Mouse (Mus musculus) liver (tissue): ENCODE data around the gene Wdr59.
A peak's percentile ranks its signal among the peaks of the same experiment; 100 is the strongest.

Experiments
- DNase-seq: peaks from one replicate; pipeline ENCODE4 v3.0.0-alpha.2; 2020; ENCODE audit warnings: mixed read lengths

Wdr59 gene

DNA sequence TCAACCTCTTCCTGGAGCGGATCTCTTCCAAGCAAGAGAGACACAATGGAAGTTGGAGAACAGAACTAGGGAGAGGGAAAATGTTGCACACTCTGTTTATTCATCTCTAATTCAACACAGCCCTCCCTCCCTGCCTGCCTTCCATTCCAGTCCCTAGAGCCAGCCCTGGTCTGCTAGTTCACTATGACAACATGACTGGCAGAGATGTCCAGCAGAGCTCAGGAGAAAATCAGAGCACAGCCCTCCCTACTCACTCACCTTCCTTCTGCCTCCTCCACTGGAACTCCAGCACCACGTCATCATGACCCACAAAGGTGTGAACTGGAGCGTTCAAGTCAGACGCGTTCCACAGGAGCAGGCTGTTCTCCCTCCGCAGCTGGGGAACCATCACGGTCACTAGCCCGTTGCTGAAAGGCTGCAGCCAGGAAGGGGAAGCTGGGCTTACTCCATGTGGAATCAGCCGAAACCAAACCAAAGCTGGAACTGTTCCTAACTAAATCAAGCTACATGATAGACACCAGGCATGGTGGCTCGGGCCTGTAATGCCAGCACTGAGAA, 31.8 kb downstream of the Wdr59 start:
- no peak for DNase-seq

DNA sequence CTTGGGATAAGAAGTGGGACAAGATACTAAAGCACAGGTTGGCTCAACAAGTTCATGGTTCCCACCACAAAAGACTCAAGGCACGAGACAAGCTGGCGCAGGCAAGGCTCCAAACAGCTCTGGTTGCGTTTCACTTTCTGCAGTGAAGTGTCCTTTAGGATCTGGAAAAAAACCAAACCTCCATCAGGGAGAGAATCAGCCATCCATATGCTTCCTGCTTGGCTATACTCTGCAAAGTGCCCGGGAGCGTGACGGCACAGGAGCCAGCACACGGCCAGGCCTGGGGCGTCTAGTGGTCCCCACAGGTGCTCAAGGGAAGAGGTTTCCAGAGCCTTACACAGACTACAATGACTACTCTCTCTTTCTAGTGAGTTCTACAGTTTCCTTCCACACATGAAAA, 41.2 kb downstream of the Wdr59 start:
- DNase-seq, result no peak

DNA sequence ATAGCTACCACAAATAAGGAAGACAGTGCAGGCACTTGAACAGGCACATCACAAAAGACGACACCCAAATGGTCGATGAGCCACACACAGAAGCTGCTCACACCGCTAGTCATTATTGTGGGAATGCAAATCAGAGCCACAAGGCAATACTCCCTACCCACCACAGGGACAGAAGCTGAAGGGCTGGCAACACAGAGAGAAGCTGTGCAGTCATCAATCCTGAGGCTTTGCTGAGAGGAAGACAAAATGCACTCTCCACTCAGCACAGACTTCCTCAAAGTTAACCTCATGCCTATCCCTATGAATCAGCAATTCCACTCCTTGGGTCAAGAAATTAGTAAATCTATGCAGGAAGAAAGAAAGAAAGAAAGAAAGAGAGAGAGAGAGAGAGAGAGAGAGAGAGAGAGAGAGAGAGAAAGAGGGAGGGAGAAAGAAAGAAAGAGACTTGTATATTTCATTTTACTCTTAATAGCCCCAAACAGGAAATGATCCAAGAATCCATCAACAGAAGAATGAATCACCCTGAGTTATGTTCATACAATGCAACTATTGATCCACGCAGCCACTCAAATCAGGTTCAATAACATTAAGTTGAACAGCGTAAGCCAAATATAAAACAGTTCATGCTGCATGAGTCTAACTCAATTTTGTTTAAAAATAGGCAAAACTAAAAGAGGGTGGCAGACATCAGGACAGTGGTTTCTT, 44.0 kb downstream of the Wdr59 start:
- DNase-seq, result no peak

DNA sequence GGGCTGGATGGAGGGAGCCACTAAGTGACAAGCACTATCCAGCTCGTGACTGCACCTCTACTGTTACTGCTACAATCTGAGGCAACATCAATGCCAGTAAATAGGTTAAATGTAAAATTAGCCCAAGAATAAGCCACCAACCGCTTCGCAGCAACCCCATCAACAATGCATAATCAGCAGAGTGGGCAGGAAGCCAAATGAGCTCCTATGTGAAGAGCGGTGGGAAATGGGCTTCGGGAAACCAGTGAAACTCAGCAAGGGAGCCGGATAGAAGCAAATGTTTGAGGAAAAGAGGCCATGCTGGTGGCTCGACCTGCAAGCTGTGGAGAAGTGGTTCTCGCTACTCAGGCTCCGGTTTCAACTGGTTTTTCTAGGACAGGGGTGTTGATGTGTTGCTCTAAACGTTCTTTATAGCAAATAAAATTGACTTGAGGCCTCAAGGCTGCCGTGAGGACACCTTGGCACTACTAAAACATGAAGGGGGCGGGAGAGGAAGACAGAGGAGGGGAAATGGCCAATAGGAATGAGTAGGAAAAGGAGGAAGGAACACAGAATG, 50.3 kb downstream of the Wdr59 start:
- no peak for DNase-seq

DNA sequence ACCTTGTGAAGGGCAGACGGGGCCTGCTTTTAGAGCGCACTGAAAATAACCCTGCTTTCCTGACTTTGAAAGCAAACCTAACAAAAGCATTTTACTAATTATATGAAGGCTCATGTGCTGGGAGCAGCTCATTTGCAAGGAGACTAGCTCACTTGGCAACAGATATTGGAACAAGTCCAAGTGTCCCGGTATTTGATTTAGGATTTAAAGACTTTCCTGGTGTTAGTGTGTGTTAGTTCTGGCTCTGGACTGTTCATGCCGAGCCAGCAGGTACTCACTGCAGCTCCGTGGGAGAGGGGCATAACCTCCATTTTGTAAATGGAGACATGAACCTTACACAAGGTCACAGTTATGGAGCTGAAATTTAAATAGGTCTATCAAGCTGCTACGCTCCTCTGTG, 52.9 kb downstream of the Wdr59 start:
- no peak for DNase-seq

DNA sequence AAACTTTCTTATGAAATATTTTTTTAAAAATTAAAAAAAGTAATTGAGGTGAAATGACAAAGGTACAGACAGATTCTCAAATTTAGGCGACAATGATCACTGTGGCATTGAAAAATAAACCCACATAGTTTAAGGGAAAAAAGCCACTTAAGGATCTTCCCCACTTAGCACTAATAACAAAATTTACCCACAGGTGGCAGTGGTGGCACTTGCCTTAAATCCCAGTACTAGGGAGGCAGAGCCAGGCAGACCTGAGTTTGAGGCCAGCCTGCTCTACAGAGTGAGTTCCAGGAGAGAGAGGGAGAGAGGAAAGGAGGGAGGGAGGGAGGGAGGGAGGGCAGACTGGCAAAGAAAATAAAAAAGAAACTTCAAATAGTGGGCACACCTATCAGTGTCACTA, 56.6 kb downstream of the Wdr59 start:
- no peak for DNase-seq

DNA sequence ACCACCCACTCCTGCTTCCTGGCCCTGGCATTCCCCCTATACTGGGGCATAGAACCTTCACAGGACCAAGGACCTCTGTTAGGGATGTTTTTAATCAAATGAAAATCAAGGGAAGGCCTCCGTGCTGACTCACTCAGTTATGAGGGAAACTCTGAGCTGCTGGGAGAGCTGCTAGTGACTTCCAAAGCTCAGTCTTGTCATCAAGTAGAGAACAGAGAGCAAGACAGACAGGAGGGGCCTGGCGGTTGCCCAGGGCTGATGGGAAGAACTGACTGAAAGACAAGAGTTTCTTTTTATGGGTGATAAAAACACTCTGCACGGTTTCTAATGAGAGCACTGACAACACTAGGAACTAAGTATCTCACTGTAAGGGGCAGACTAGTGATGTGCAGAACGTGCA, 57.4 kb downstream of the Wdr59 start:
- no peak for DNase-seq

DNA sequence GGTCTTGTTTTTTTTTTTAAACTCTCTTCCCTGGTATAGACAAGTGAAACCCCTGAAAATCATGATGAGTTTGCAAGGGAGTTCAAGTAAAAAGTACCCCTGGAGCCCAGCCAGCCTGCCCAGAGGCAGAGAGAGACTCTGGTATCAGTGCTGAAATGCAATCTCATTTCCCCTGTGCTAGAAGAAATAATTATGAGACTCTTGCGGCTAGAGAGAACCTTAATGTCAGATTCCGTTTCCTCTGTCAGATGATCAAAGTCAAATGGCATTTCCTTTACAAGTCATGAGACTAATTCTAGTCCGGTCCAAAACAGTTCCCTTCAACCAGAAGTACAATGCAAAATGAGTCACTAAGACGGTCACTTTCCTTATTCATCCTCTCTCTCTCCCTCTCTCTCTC, 72.2 kb downstream of the Wdr59 start:
- DNase-seq, result no peak

DNA sequence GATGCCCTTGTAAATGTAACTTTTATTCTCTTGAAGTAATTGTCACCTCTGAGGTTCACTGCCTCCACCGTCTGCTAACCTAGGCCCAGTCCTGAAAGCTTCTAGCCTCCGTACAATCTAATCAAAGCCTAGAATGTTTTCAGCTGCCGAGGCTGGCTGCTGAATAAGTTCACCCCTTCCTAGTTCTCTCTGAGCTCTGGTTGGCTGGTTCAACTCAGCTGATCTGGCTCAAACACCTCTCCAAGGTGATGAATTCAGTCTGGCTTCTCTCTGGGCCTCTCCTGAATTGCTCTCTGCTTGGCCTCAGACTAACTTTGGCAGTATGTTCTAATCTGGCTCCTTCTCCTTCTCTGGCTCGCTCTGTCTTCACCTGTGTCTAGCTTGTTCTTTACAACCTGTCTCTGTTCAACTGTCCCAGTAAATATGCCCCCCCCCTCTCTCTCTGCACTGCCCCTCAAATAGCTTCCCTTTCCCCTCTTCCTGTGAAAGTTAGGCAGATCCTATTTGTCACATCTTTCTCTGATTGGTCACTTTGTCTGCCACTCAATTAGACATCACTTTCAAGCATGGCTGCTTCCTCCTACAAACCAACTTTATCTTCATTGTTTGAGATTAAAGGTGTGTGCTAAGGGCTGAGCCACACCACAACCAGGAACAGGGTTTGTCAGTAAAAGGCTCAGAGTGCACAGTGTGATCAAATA, 75.8 kb downstream of the Wdr59 start:
- no peak for DNase-seq

DNA sequence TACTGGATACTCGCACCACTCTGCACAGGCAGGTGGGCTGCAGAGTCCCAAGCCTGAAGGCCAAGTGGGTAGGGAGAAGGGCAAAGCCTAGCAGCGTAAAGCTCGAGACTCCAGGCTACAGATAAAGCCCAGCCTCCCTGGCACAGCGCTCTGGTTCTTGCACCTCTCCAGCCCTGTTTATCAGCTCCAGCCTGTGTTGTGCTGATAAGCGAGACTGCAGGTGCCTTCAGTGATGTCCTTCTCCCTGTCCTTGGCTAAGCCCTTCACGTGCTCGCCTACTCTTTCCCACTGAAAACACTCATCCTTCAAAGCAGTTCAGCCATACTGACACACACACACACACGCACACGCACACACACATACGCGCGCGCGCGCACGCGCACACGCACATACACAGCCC, 76.3 kb downstream of the Wdr59 start:
- DNase-seq, result peak; percentile 74

DNA sequence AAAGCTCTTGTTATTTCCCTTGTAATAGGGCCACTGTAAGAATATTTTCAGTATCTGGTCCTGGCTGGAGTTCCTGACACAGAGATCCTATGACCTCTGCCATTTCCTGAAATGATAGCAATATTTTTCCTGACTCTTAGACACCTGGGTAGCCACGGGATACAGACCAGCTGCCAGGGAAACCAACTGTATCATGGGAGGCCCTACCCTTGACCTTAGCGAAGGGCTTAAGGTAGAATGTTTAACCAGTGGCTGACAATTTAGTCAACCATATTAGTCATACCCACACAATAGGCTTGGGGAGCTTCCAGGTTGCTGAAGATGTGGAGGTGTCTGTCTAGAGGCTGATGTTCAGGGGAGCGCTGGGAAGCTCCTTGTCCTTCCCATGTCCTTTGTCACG, 77.6 kb downstream of the Wdr59 start:
- no peak for DNase-seq

DNA sequence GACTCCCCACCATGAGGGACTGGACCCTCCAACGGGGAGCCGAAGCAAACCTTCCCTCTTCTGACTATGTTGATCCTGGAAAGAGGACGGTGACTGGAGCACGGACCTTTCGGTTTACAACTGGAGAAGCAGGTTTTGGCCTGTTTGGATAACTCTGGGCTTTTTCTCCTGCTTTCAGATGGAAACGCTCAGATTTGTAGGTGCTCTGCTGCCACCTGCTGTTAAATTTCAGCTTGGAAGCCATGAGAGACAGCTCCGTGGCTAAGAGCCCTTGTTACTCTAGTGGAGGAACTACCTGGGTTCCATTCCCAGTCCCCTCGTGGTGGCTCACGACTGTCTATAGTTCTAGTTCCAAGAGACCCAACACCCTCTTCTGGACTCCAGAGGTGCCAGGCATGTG, 82.7 kb downstream of the Wdr59 start:
- peak; percentile 55 for DNase-seq

DNA sequence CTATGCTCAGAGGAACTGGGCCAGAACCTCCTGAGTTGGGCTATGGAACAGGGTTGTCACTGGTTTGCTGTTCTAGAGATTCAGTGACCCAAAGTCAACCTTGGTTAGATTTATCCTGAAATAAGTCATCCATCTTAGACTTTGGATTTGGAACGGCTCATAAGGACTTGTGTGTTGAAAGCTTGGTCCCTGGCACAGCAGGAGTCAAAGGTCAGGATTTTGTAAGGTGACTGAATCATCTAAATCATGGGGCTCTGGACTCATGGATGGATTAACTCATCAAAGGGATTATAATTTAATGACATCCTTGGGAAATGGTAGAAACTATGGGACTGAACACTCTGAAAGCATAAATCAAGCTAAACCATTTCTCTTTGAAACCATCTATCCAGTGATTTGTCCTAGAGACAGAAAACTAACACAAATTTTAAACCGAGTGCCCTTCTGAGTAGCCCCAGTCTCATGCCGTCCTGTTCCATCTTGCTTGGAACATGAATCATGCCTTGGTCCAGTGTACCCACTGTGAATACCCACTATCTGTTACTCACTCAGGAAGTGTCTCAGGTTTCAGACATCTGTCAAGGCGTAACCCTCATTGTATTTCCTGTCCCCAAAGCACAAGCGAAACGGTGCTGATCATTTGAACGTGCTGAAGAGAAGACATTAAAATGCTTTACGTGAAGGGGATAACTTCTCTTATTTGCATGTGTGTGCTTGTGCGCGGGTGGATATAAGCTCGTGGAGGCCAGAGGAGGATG, 86.6 kb downstream of the Wdr59 start:
- no peak for DNase-seq

DNA sequence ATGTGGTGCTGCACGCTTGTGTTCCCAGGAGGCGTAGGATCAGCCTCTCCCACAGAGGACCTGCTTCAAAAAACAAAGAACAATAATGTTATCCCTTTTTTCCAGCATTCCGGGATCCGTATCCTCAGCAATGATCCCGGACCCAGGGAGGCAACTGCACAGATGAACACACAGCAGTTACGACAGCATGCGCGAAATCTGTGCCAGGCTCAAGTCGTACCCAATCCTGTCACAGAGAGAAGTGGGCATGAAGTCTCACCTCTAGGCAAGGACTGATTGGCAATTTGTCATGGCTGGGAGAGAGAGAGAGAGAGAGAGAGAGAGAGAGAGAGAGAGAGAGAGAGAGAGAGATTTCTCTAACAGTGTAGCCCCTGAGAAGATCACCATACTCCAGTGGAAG, 97.2 kb downstream of the Wdr59 start:
- no peak for DNase-seq

DNA sequence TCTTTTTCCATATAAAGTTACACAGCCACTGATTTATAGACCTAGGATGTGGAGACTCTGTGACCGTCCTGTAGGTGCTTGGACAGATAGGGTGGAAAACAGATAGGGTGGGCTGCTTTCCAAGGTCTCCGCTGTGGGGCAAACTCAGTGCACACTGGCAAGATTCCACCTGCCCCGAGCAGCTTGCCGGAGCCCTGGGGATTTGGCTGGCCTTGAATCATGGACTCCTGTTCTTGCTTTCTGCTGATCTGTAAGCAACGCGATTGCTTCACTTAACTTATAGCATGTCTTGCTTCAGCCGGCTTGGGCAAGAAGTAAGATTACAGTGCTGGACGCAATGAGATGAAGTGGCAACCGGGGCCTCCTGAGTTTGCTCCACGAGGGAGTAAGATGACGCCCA, 97.7 kb downstream of the Wdr59 start:
- DNase-seq, result no peak

DNA sequence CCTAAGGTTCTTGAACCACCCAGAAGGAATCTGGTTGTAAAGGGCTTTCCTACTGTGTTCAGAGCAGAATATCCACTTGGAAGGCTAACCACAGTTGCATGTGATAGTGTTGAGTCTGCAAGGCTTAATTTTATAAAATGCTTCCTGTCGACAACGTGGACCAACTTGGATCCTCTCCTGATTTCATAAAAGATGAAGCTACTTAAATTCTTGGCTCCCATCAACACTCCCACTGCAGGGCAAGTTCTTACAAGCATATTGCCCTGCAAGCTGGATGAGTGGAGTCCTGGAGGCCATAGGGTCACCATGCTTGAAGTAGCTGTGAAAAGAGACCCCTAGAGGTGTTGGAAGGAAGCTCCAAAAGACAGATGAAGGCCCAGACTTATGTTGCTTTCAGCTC, 99.3 kb downstream of the Wdr59 start:
- no peak for DNase-seq

DNA sequence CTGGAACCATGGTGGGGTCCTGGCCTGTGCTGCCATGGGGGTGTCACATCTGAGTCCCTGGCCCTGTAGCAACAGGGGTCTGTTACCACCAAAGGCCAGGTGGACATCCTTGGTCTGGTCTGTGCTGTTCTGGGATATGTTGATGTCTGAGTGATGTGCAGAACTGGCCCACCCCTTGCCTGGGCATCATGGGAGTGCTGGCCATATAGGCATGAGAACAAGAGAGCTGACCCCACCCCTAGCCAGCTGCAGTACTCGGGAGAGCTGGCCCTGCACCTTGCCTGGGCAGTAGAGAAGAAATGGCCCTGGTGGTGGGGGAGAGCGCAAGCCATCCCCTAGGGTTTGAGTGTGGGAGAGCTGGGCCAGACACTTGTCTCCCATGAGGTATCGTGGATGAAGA, 102.7 kb downstream of the Wdr59 start:
- no peak for DNase-seq

DNA sequence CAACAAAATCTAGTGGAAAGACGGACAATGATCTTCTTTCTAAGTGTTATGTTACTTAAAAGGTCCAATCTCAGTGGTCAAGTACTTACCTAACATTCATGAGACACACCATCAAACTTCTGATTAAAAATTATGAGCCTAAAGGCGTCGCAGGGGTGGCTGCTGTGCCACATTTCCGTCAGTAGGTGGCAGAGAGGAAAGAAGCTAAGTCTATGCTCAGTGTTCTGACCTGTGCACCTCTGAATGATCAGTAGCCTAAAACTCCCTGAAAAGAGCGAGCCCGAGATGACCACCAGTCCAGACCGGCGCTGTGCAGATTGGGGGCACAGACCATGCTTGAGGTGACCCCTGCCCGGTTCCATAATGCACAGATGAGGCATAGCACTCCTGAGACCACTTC, 103.3 kb downstream of the Wdr59 start:
- DNase-seq, result peak; percentile 19

DNA sequence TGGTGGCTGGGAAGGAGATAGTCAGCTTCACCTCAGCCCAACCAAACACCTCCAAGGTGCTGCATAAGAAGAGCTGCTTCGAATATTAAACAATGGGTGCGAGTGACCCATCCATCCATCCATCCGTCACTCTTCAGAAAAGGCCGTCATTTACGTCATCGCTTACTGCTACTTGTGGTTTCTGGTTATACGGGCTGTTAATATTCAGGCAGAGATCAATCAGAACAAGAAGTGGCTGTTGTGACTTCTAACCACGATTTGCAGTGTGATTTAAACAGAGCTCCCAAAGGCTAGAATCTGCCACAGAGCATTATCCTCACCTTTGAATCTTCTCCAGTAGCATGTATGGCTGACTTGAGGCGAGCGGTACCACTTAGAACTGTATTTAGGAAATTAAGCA, 104.7 kb downstream of the Wdr59 start:
- DNase-seq, result no peak

DNA sequence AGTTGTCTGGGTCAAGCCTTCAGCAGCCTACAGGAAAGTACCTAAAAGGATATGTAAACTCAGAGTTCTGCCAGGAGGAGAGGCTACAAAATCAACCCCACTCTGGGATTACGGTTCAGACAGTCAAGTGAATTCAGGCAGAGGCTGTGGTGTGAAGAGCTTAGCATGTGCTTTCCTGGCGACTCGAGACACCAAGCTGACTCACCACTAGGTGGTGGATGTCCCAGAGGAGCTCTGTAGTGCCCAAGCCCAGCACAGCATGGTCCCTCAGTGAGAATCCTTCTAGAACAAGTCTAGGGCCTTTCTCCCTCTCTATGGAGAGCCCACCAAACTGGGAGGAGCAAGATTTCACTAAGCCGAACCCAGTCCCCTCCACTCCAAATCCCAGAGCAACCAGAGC, 118.5 kb downstream of the Wdr59 start:
- no peak for DNase-seq
